Mouse (Mus musculus) lung, adult 2 months (tissue): ENCODE measurements around the gene Erich4.

ENCODE experiments used
- CTCF ChIP-seq: fragments of 200-500 bp; IDR thresholded peaks from 2 replicates; pipeline ENCODE4 v1.5.1; 2011; ENCODE audit warnings: mild to moderate bottlenecking, low read length, control low read depth; ENCODE audit not compliant: insufficient read depth
- POLR2A ChIP-seq: fragments of 200-500 bp; IDR thresholded peaks from 2 replicates; pipeline ENCODE4 v1.6.1; 2011; ENCODE audit warnings: low read depth, mild to moderate bottlenecking, control low read depth, low read length, borderline replicate concordance; ENCODE audit errors: extremely low read depth

DNA sequence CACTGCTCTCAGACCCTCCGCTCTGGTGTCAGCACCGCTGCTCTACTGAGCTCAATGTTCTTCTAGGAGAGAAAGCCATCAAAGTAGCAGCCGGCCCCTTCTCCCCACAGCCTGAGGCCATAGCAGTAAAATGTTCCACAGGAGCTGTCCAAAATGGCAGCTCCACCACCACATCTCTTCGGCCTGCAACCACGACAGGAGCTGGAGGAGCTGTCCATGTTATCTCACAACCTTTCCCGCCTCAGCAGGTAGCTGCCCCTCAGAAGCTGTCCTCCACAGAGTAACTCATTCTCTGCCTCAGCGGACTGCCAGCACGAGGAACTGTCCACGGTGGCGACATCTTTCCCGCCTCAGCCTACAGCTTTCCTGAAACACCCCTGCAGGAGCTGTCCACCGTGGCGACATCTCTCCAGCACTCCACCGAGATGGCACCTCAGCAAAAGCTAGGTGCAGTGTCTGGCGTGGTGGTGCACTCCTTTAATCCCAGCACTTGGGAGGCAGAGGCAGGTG lies 33.3 kb downstream of the Erich4 start:
- no peak for TF ChIP-seq POLR2A
- TF ChIP-seq CTCF = no peak
